Mouse (Mus musculus): ENCODE measurements around the gene Fto. TPM values are rescaled to one million over a fixed set of nuclear protein-coding genes. Genes with fewer than 3 reads are reported as not detected.

Gene Fto
- total and polyA plus RNA-seq, 3 experiments, result 8.4 to 43.2 (median 15.7) TPM

- Histone ChIP-seq H3K36me3 (replicated peaks in 1 of 2; ENCODE audit: control insufficient read depth in 1 of 2, insufficient read depth in 1 of 2, low read length in 1 of 2) (peaks cover 3 to 35% of the 10 kb centered on the region in 2 experiments), H3K27me3 (replicated peaks) (no peaks in the 10 kb centered on the region), H3K4me1 (ENCODE audit: control insufficient read depth in 1 of 2, insufficient read depth in 2 of 2) (no peaks in the 10 kb centered on the region), H3K27ac (ENCODE audit: insufficient read depth, low read depth) (no peak overlapping the region), H3K79me2 (replicated peaks; ENCODE audit: control insufficient read depth, extremely low read depth, insufficient read depth, poor library complexity, severe bottlenecking) (no peaks in the 10 kb centered on the region), H3K9me3 (replicated peaks; ENCODE audit: low read length) (no peaks in the 10 kb centered on the region), H3K9ac (ENCODE audit: insufficient read depth, low read depth) (no peak overlapping the region), H3K4me2 (ENCODE audit: insufficient read depth, low read depth, poor library complexity, severe bottlenecking) (no peak overlapping the region), H3K4me3 (replicated peaks in 1 of 3; ENCODE audit: low read depth in 2 of 3, low read length in 2 of 3, poor library complexity in 1 of 3) (no peak overlapping the region)
- no peak for TF ChIP-seq NRF1 (IDR thresholded peaks at IDR 0.05; ENCODE audit: low read depth, low read length)
- no peak for TF ChIP-seq MYC (IDR thresholded peaks at IDR 0.05; ENCODE audit: low read depth, low read length)
- no peak for TF ChIP-seq KAT2A (IDR thresholded peaks at IDR 0.05; ENCODE audit: insufficient replicate concordance, low read length)
- TF ChIP-seq ZKSCAN1 (IDR thresholded peaks at IDR 0.05; ENCODE audit: borderline replicate concordance, low read depth, low read length), result no peak
- no peak for TF ChIP-seq POLR2A (IDR thresholded peaks at IDR 0.05; ENCODE audit: low read depth, low read length)
- TF ChIP-seq ZMIZ1 (IDR thresholded peaks at IDR 0.05; ENCODE audit: low read depth, low read length), result no peak
- TF ChIP-seq MAZ (IDR thresholded peaks at IDR 0.05; ENCODE audit: low read depth, low read length), result no peak
- TF ChIP-seq USF2 (conservative IDR thresholded peaks at IDR 0.05; ENCODE audit: low read depth, low read length), result no peak
- TF ChIP-seq JUND (conservative IDR thresholded peaks at IDR 0.05; ENCODE audit: low read depth, low read length), result no peak
- TF ChIP-seq SMC3 (IDR thresholded peaks at IDR 0.05; ENCODE audit: low read depth, low read length), result no peak
- TF ChIP-seq MXI1 (IDR thresholded peaks at IDR 0.05; ENCODE audit: low read depth, low read length), result no peak
- TF ChIP-seq USF1 (IDR thresholded peaks at IDR 0.05; ENCODE audit: low read depth, low read length), result no peak
- TF ChIP-seq GABPA (IDR thresholded peaks at IDR 0.05; ENCODE audit: insufficient replicate concordance, low read depth, low read length), result no peak
- TF ChIP-seq BHLHE40 (IDR thresholded peaks at IDR 0.05; ENCODE audit: low read depth, low read length), result no peak
- TF ChIP-seq UBTF (IDR thresholded peaks at IDR 0.05; ENCODE audit: low read depth, low read length), result no peak
- no peak for TF ChIP-seq IRF4 (IDR thresholded peaks at IDR 0.05; ENCODE audit: low read depth, low read length)
- in situ Hi-C loops (cut with MboI; ENCODE audit: low pct_ligation_motif_present, low pct_unique_long_range_greater_than_20kb, low sequenced_read_pairs), result no loop called here
- dilution Hi-C loops (cut with MboI; ENCODE audit: extremely low pct_ligation_motif_present, extremely low pct_unique_long_range_greater_than_20kb, low sequenced_read_pairs), result no loop called here
- DNase-seq (ENCODE audit: extremely low read depth), result no peak
Measured at GRCm38 (mm10) chr8:91584620-91585415, 271.5 kb downstream of the Fto start.

GRCm38 (mm10) chr8:91592436-91593105 lies 279.2 kb downstream of the Fto start:
- H3K4me2 ChIP-seq (ENCODE audit: insufficient read depth, low read depth, poor library complexity, severe bottlenecking), result no peak overlapping the region
- H3K4me3 ChIP-seq (replicated peaks in 1 of 3; ENCODE audit: low read depth in 2 of 3, low read length in 2 of 3, poor library complexity in 1 of 3), result no peak overlapping the region
- no peak for TF ChIP-seq CHD2 (IDR thresholded peaks at IDR 0.05; ENCODE audit: low read length)
- no peak for TF ChIP-seq MAFK (IDR thresholded peaks at IDR 0.05; ENCODE audit: insufficient replicate concordance, low read length)
- no peak for TF ChIP-seq NRF1 (IDR thresholded peaks at IDR 0.05; ENCODE audit: low read depth, low read length)
- TF ChIP-seq NELFE (IDR thresholded peaks at IDR 0.05; ENCODE audit: low read depth, low read length), result no peak
- TF ChIP-seq ZKSCAN1 (IDR thresholded peaks at IDR 0.05; ENCODE audit: borderline replicate concordance, low read depth, low read length), result no peak
- TF ChIP-seq USF2 (conservative IDR thresholded peaks at IDR 0.05; ENCODE audit: low read depth, low read length), result no peak
- TF ChIP-seq UBTF (IDR thresholded peaks at IDR 0.05; ENCODE audit: low read depth, low read length), result no peak
- TF ChIP-seq CTCF (conservative IDR thresholded peaks at IDR 0.05 in 1 of 2, IDR thresholded peaks at IDR 0.05 in 1 of 2; ENCODE audit: low read depth in 2 of 2, low read length in 2 of 2), result no peak
- TF ChIP-seq RAD21 (IDR thresholded peaks at IDR 0.05; ENCODE audit: low read depth, low read length), result no peak
- TF ChIP-seq MAX (IDR thresholded peaks at IDR 0.05; ENCODE audit: low read length), result no peak
- no peaks in the 10 kb centered on the region for H3K79me2 ChIP-seq (replicated peaks; ENCODE audit: control insufficient read depth, extremely low read depth, insufficient read depth, poor library complexity, severe bottlenecking)
- no peaks in the 10 kb centered on the region for H3K9me3 ChIP-seq (replicated peaks; ENCODE audit: low read length)
- no peak overlapping the region for H3K9ac ChIP-seq (ENCODE audit: insufficient read depth, low read depth)
- no peak overlapping the region for H3K27ac ChIP-seq (ENCODE audit: insufficient read depth, low read depth)
- no peak for DNase-seq (ENCODE audit: extremely low read depth)
- no peaks in the 10 kb centered on the region for H3K27me3 ChIP-seq (replicated peaks)
- peaks cover 0 to 3% of the 10 kb centered on the region in 2 experiments for H3K36me3 ChIP-seq (replicated peaks in 1 of 2; ENCODE audit: control insufficient read depth in 1 of 2, insufficient read depth in 1 of 2, low read length in 1 of 2)
- dilution Hi-C loops (cut with MboI; ENCODE audit: extremely low pct_ligation_motif_present, extremely low pct_unique_long_range_greater_than_20kb, low sequenced_read_pairs) (no loop called here), in situ Hi-C loops (cut with MboI; ENCODE audit: low pct_ligation_motif_present, low pct_unique_long_range_greater_than_20kb, low sequenced_read_pairs) (no loop called here)
- peaks cover 0 to 3% of the 10 kb centered on the region in 2 experiments; a peak in 1 of 4 replicates for H3K4me1 ChIP-seq (ENCODE audit: control insufficient read depth in 1 of 2, insufficient read depth in 2 of 2)

Data from CH12.LX (cell line).